Mouse (Mus musculus) CH12.LX (cell line): ENCODE data around the gene Uspl1. TPM values are rescaled to one million over a fixed set of nuclear protein-coding genes. Genes with fewer than 3 reads are reported as not detected.

Source experiments
- DNase-seq: peaks from one replicate; pipeline ENCODE4 v3.0.0-alpha.2; 2013; ENCODE audit errors: extremely low read depth
- H3K27ac ChIP-seq: 2 replicates; pipeline ENCODE4 v1.5.1; 2012; ENCODE audit warnings: low read depth, mild to moderate bottlenecking, control low read depth, moderate library complexity; ENCODE audit not compliant: insufficient read depth
- H3K27me3 ChIP-seq: replicated peaks from 2 replicates; pipeline ENCODE3; 2012; ENCODE audit warnings: inconsistent platforms
- H3K36me3 ChIP-seq, 2 experiments: replicated peaks in 1 of 2; 2 replicates each; pipeline versions ENCODE3 to v1.6.1; 2012; ENCODE audit warnings: inconsistent platforms in 1 of 2, low read length in 1 of 2, mild to moderate bottlenecking in 1 of 2, mixed read lengths in 1 of 2, moderate library complexity in 1 of 2; ENCODE audit not compliant: control insufficient read depth in 1 of 2, insufficient read depth in 1 of 2
- H3K4me1 ChIP-seq, 2 experiments: 2 replicates each; pipeline ENCODE4 v1.6.1; 2012; ENCODE audit warnings: inconsistent platforms in 1 of 2, moderate library complexity in 1 of 2; ENCODE audit not compliant: insufficient read depth in 2 of 2, control insufficient read depth in 1 of 2
- H3K4me2 ChIP-seq: 2 replicates; pipeline ENCODE4 v1.6.1; 2012; ENCODE audit warnings: low read depth, mild to moderate bottlenecking, control low read depth; ENCODE audit not compliant: poor library complexity, insufficient read depth, severe bottlenecking
- H3K4me3 ChIP-seq, 3 experiments: fragments of 150-350 bp in 1 of 3; sonication (generic) in 1 of 3; replicated peaks in 1 of 3; 2 replicates each; pipeline versions ENCODE3 to v1.5.1; 2011 to 2012; ENCODE audit warnings: low read depth in 2 of 3, low read length in 2 of 3, mild to moderate bottlenecking in 2 of 3, moderate library complexity in 2 of 3, control low read depth in 1 of 3, improper control_type of control experiment in 1 of 3, inconsistent platforms in 1 of 3, mixed read lengths in 1 of 3; ENCODE audit not compliant: poor library complexity in 1 of 3
- H3K79me2 ChIP-seq: replicated peaks from 2 replicates; pipeline ENCODE4 v1.6.1; 2012; ENCODE audit warnings: mild to moderate bottlenecking, moderate library complexity; ENCODE audit not compliant: control insufficient read depth, poor library complexity, insufficient read depth, severe bottlenecking; ENCODE audit errors: extremely low read depth
- H3K9ac ChIP-seq: 2 replicates; pipeline ENCODE4 v1.6.1; 2012; ENCODE audit warnings: low read depth, mild to moderate bottlenecking, control low read depth, moderate library complexity; ENCODE audit not compliant: insufficient read depth
- H3K9me3 ChIP-seq: replicated peaks from 2 replicates; pipeline ENCODE3; 2012; ENCODE audit warnings: low read length, inconsistent platforms, mixed read lengths
- BHLHE40 ChIP-seq: IDR thresholded peaks from 2 replicates; pipeline ENCODE4 v1.6.1; 2011; ENCODE audit warnings: mild to moderate bottlenecking, low read depth, low read length, improper control_type of control experiment
- CHD1 ChIP-seq: IDR thresholded peaks from 2 replicates; pipeline ENCODE4 v1.6.1; 2012; ENCODE audit warnings: low read depth, low read length, improper control_type of control experiment, inconsistent platforms
- E2F4 ChIP-seq: IDR thresholded peaks from 2 replicates; pipeline ENCODE4 v1.6.1; 2011; ENCODE audit warnings: low read depth, low read length, improper control_type of control experiment; ENCODE audit not compliant: insufficient replicate concordance
- ETS1 ChIP-seq: conservative IDR thresholded peaks from 2 replicates; pipeline ENCODE4 v1.6.1; 2012; ENCODE audit warnings: low read depth, mild to moderate bottlenecking, inconsistent platforms, low read length, improper control_type of control experiment, moderate library complexity
- JUN ChIP-seq: IDR thresholded peaks from 2 replicates; pipeline ENCODE4 v1.6.1; 2011; ENCODE audit warnings: low read depth, mild to moderate bottlenecking, low read length, improper control_type of control experiment, moderate library complexity; ENCODE audit not compliant: insufficient read depth
- JUND ChIP-seq: conservative IDR thresholded peaks from 2 replicates; pipeline ENCODE4 v1.6.1; 2011; ENCODE audit warnings: low read depth, low read length, improper control_type of control experiment
- KAT2A ChIP-seq: IDR thresholded peaks from 2 replicates; pipeline ENCODE4 v1.6.1; 2012; ENCODE audit warnings: low read length, improper control_type of control experiment, inconsistent platforms; ENCODE audit not compliant: insufficient replicate concordance
- MAZ ChIP-seq: IDR thresholded peaks from 2 replicates; pipeline ENCODE4 v1.6.1; 2012; ENCODE audit warnings: low read depth, mild to moderate bottlenecking, inconsistent platforms, low read length, improper control_type of control experiment, moderate library complexity
- MEF2A ChIP-seq: IDR thresholded peaks from 2 replicates; pipeline ENCODE4 v1.6.1; 2014; ENCODE audit warnings: low read depth, mild to moderate bottlenecking, inconsistent platforms, low read length, improper control_type of control experiment, borderline replicate concordance
- MYC ChIP-seq: IDR thresholded peaks from 2 replicates; pipeline ENCODE4 v1.6.1; 2011; ENCODE audit warnings: low read depth, mild to moderate bottlenecking, improper control_type of control experiment, low read length
- PAX5 ChIP-seq: IDR thresholded peaks from 2 replicates; pipeline ENCODE4 v1.6.1; 2012; ENCODE audit warnings: low read length, inconsistent platforms, mixed read lengths
- SIN3A ChIP-seq: IDR thresholded peaks from 2 replicates; pipeline ENCODE4 v1.6.1; 2012; ENCODE audit warnings: low read length, improper control_type of control experiment, inconsistent platforms
- TCF12 ChIP-seq: IDR thresholded peaks from 2 replicates; pipeline ENCODE4 v1.6.1; 2014; ENCODE audit warnings: low read depth, mild to moderate bottlenecking, inconsistent platforms, low read length, improper control_type of control experiment
- ZKSCAN1 ChIP-seq: IDR thresholded peaks from 2 replicates; pipeline ENCODE4 v1.6.1; 2012; ENCODE audit warnings: low read depth, inconsistent platforms, low read length, improper control_type of control experiment, borderline replicate concordance
- ZMIZ1 ChIP-seq: IDR thresholded peaks from 2 replicates; pipeline ENCODE4 v1.6.1; 2012; ENCODE audit warnings: low read depth, mild to moderate bottlenecking, inconsistent platforms, low read length, improper control_type of control experiment
- dilution Hi-C: fragments of 300-500 bp; cut with MboI; formaldehyde crosslinking; loops from 2 replicates; pipeline ENCODE4 v1.14.3; 2020; ENCODE audit warnings: low sequenced_read_pairs; ENCODE audit not compliant: extremely low pct_unique_long_range_greater_than_20kb, extremely low pct_ligation_motif_present
- in situ Hi-C: fragments of 300-500 bp; cut with MboI; formaldehyde crosslinking; loops from 3 replicates; pipeline ENCODE4 v1.14.3; 2019; ENCODE audit warnings: low sequenced_read_pairs, low pct_ligation_motif_present, low pct_unique_long_range_greater_than_20kb, mixed read lengths
- polyA plus RNA-seq: library from polyadenylated mRNA; unstranded; fragments of >175 nt; gene quantifications from 2 replicates; pipeline ENCODE4 v1.2.1, GENCODE M21; 2012; ENCODE audit warnings: low read depth; ENCODE audit not compliant: insufficient read length
- total RNA-seq, 2 experiments: library from RNA; depleted of rRNA; stranded (reverse); fragments of 300-350 nt in 1 of 2; fragments of >200 nt in 1 of 2; gene quantifications; 2 replicates each; pipeline ENCODE4 v1.2.3; 2012 to 2014

The Uspl1 gene
- total and polyA plus RNA-seq, 3 experiments, result 37.9 to 41.6 (median 40.2) TPM

DNA sequence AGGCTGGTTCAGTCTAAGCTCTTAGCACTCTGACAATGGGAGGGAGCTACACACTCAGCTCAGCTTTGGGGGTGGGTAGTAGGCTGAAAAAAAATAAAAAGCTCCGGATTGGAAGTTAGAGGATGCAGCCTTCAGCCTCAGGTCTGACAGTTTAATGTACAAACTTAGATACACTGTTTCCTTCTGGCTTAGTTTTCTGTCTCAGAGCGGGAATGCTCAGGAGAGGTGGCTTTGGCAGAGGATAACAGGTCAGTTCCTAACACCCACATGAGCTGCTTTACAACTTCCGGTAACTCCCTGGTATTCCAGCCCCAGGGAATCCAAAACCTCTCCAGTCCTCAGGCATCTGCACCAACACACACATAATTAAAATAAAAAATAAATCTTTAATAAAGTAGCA lies 4.3 kb upstream of the Uspl1 start:
- H3K9ac ChIP-seq, result no peak overlapping the region
- dilution Hi-C loops (no loop called here), in situ Hi-C loops (no loop called here)
- H3K27me3 ChIP-seq, result no peaks in the 10 kb centered on the region
- no peak overlapping the region for H3K27ac ChIP-seq
- H3K4me3 ChIP-seq, result no peak overlapping the region
- H3K9me3 ChIP-seq, result no peaks in the 10 kb centered on the region
- TF ChIP-seq ETS1, result no peak
- TF ChIP-seq MAZ, result no peak
- TF ChIP-seq E2F4, result no peak
- no peak for TF ChIP-seq BHLHE40
- TF ChIP-seq CHD1, result no peak
- no peak for TF ChIP-seq MYC
- TF ChIP-seq ZKSCAN1, result no peak
- H3K79me2 ChIP-seq, result peaks cover 5% of the 10 kb centered on the region
- peaks cover 4 to 8% of the 10 kb centered on the region in 2 experiments for H3K36me3 ChIP-seq
- H3K4me2 ChIP-seq, result no peak overlapping the region
- DNase-seq, result no peak
- H3K4me1 ChIP-seq, result peaks cover 2 to 14% of the 10 kb centered on the region in 2 experiments; a peak in 3 of 4 replicates

DNA sequence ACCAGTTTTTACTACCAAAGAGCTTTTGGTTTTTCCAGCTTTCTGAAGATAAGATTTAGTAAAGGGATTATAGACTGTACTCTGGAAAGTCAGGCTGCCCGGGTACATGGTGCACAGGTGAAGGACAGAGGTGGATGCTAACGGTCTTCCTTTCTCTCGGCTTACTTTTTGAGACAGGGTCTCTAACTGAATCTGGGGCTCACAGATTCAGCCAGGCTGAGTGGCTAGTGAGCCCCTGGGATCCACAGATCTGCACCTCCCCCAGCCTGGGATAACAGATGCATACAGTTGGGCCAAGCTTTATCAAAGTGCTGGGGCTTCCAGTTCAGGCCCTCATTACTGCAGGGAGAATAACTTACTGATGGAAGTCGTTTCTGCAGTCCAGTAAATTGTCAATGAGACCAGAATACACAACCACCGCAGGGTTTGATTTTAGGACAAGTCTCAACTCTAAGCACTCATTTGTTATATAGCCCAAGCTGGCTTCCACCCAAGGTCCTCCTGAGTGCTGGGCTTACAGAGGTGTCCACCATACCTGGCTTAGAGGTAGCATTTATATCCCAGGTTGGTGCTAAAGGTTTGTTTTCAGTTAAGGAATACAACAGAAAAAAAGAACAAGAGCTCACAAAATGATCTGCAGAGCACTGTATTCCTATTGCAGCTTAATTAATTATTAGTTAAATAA lies 1.8 kb upstream of the Uspl1 start:
- in situ Hi-C loops (no loop called here), dilution Hi-C loops (no loop called here)
- Histone ChIP-seq H3K4me3 (no peak overlapping the region), H3K9ac (no peak overlapping the region; the same call in 1 of the 2 replicates), H3K4me2 (no peak overlapping the region), H3K79me2 (peaks cover 30% of the 10 kb centered on the region), H3K27me3 (no peaks in the 10 kb centered on the region), H3K27ac (no peak overlapping the region), H3K9me3 (no peaks in the 10 kb centered on the region), H3K36me3 (peaks cover 4 to 18% of the 10 kb centered on the region in 2 experiments), H3K4me1 (peaks cover 2 to 29% of the 10 kb centered on the region in 2 experiments; a peak in 3 of 4 replicates)
- no peak for DNase-seq
- no peak for TF ChIP-seq MEF2A
- TF ChIP-seq SIN3A, result no peak
- TF ChIP-seq CHD1, result no peak
- no peak for TF ChIP-seq JUN
- no peak for TF ChIP-seq ZMIZ1
- TF ChIP-seq MYC, result no peak
- TF ChIP-seq JUND, result no peak
- no peak for TF ChIP-seq TCF12
- TF ChIP-seq KAT2A, result no peak
- no peak for TF ChIP-seq PAX5
